In genomic region chr5:64513155-64513945, GRCm38 (mm10) we compare ENCODE assay signal across 11 mouse cellular contexts.
DNase-seq lines count a peak whose midpoint lies in the region; ATAC-seq lines count a peak whose summit lies in the region.
"Had no signal": no experiment of that assay in that cellular context is flagged by ENCODE, and none has a peak within 500 bp of the region (broad histone marks: within the 10 kb centered on the region; RNA-seq: fewer than 3 reads in every experiment).

No protein-coding gene starts in this region.

- H3K4me1 ChIP-seq in heart, embryonic 16.5 days (ENCODE audit: control insufficient read depth, insufficient read depth, low read length) = 0 out of 2 replicates have a peak, but pooled peaks cover 2% of the 10 kb centered on the region
- H3K4me1 ChIP-seq in embryonic facial prominence, embryonic 10.5 days = peaks cover 14% of the 10 kb centered on the region
- peaks cover 21% of the 10 kb centered on the region for H3K4me1 ChIP-seq in liver, embryonic 12.5 days
- H3K4me1 ChIP-seq: embryonic facial prominence, embryonic 12.5 days had no signal

- no peak overlapping the region for H3K27ac ChIP-seq in heart, embryonic 16.5 days (ENCODE audit: low read length)
- H3K27ac ChIP-seq in embryonic facial prominence, embryonic 10.5 days (replicated peaks) = no peak overlapping the region; the same call in 1 of the 2 replicates
- H3K27ac ChIP-seq in liver, embryonic 12.5 days = no peak overlapping the region
- H3K27ac ChIP-seq: embryonic facial prominence, embryonic 12.5 days had no signal

- ATAC-seq in heart, embryonic 16.5 days (replicated peaks; ENCODE audit: extremely low read depth, insufficient read depth, low FRiP score) = 0 out of 2 replicates have a peak, but pooled peaks have one; percentile 45
- no peak for ATAC-seq in liver, embryonic 12.5 days

- H3K27me3 ChIP-seq in heart, embryonic 16.5 days (ENCODE audit: control insufficient read depth, insufficient read depth, low read length) = no peaks in the 10 kb centered on the region
- H3K27me3 ChIP-seq in embryonic facial prominence, embryonic 10.5 days (replicated peaks; ENCODE audit: low read depth, poor library complexity, severe bottlenecking) = no peaks in the 10 kb centered on the region
- H3K27me3 ChIP-seq in liver, embryonic 12.5 days (replicated peaks) = no peaks in the 10 kb centered on the region
- H3K27me3 ChIP-seq: CH12.LX; embryonic facial prominence, embryonic 12.5 days had no signal

- H3K4me2 ChIP-seq in heart, embryonic 16.5 days (ENCODE audit: low read depth, low read length) = 0 out of 2 replicates have a peak overlapping the region, but pooled peaks have one; percentile 4
- no peak overlapping the region for H3K4me2 ChIP-seq in liver, embryonic 12.5 days
- H3K4me2 ChIP-seq: embryonic facial prominence, embryonic 12.5 days had no signal

- no peaks in the 10 kb centered on the region for H3K9me3 ChIP-seq in heart, embryonic 16.5 days (replicated peaks; ENCODE audit: control insufficient read depth, low read length)
- H3K9me3 ChIP-seq in embryonic facial prominence, embryonic 10.5 days = no peaks in the 10 kb centered on the region
- H3K9me3 ChIP-seq in liver, embryonic 12.5 days (replicated peaks) = no peaks in the 10 kb centered on the region
- H3K9me3 ChIP-seq: embryonic facial prominence, embryonic 12.5 days; megakaryocyte, embryonic 14.5 days had no signal

- 73% methylated on average over 20 of the region's 20 CpGs for WGBS in heart, embryonic 16.5 days
- 83% methylated on average over 20 of the region's 20 CpGs for WGBS in embryonic facial prominence, embryonic 10.5 days
- WGBS in liver, embryonic 12.5 days (ENCODE audit: insufficient replicate concordance) = 74% methylated on average over 20 of the region's 20 CpGs

- no peaks in the 10 kb centered on the region for H3K36me3 ChIP-seq in heart, embryonic 16.5 days (ENCODE audit: control insufficient read depth, insufficient read depth)
- H3K36me3 ChIP-seq in embryonic facial prominence, embryonic 10.5 days (replicated peaks) = no peaks in the 10 kb centered on the region
- no peaks in the 10 kb centered on the region for H3K36me3 ChIP-seq in liver, embryonic 12.5 days
- H3K36me3 ChIP-seq: embryonic facial prominence, embryonic 12.5 days had no signal

- no peak overlapping the region for H3K9ac ChIP-seq in heart, embryonic 16.5 days (ENCODE audit: low read length)
- no peak overlapping the region for H3K9ac ChIP-seq in liver, embryonic 12.5 days
- H3K9ac ChIP-seq: embryonic facial prominence, embryonic 12.5 days had no signal

- H3K4me3 ChIP-seq in heart, embryonic 16.5 days (ENCODE audit: low read length) = no peak overlapping the region
- H3K4me3 ChIP-seq in embryonic facial prominence, embryonic 10.5 days = no peak overlapping the region
- no peak overlapping the region for H3K4me3 ChIP-seq in liver, embryonic 12.5 days
- H3K4me3 ChIP-seq: embryonic facial prominence, embryonic 12.5 days; megakaryocyte, embryonic 14.5 days had no signal

- DNase-seq in heart, adult 9 months (ENCODE audit: low spot score in 2 of 2) = no peak
- peak; percentile 26 for DNase-seq in urinary bladder, postnatal 14 days (ENCODE audit: low spot score)
- no peak for DNase-seq in urinary bladder, postnatal 36 days (ENCODE audit: low spot score in 2 of 2)
- DNase-seq in layer of hippocampus, postnatal 10 days (ENCODE audit: low spot score in 2 of 2) = peak; percentile 73 to 78
- no peak for DNase-seq in embryonic facial prominence, embryonic 10.5 days (ENCODE audit: low spot score)
- DNase-seq in adrenal gland, postnatal 14 days = no peak

Comparison
In these comparisons a context has a peak if more than half of its experiments do, and no peak if none do; other contexts are left out.
1. DNase-seq: peak in urinary bladder, postnatal 14 days (single experiment) and layer of hippocampus, postnatal 10 days (2 of 2); none in heart, adult 9 months (0 of 2), urinary bladder, postnatal 36 days (0 of 2), embryonic facial prominence, embryonic 10.5 days (single experiment) and adrenal gland, postnatal 14 days (single experiment).